16 mouse cellular contexts compared by ENCODE assay signal in the genomic region with DNA sequence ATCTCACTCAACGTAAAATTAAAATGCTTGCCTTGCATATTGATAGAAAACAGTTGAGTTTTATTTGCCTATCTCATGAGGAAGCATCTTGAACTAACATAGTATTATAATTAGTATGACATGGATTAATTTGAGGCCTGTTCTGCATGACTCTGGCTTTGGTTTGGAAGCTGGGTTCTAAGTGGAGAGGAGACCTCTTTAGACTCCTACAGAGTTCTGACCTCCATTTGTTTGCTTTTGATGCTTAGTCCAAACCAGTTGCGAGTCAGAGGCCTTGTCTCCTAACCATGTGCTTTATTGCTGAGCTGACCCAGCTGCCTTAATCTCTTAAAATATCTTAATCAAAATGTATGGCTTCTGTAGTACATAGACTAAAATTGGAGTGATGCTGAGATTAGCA.
"Had no signal": no experiment of that assay in that cellular context is flagged by ENCODE, and none has a peak within 500 bp of the region (broad histone marks: within the 10 kb centered on the region; RNA-seq: fewer than 3 reads in every experiment).

No protein-coding gene starts in this region.

- ATAC-seq: lung, postnatal 0 days; midbrain, embryonic 13.5 days; midbrain, embryonic 15.5 days had no signal

- DNase-seq: lung, postnatal 14 days; lung, postnatal 36 days; right cerebral cortex, postnatal 14 days; thymus, adult 2 months; thymus, postnatal 25 days; thymus, postnatal 4 days had no signal

- H3K27me3 ChIP-seq: lung, embryonic 15.5 days; megakaryocyte, embryonic 14.5 days; midbrain, embryonic 13.5 days; midbrain, embryonic 15.5 days; neural tube, embryonic 12.5 days; stomach, embryonic 15.5 days had no signal

- H3K36me3 ChIP-seq: midbrain, embryonic 15.5 days; stomach, embryonic 15.5 days had no signal

- H3K4me2 ChIP-seq: lung, embryonic 15.5 days; midbrain, embryonic 11.5 days; midbrain, embryonic 13.5 days; midbrain, embryonic 15.5 days; neural tube, embryonic 12.5 days; stomach, embryonic 15.5 days had no signal

- H3K4me3 ChIP-seq: lung, embryonic 15.5 days; megakaryocyte, embryonic 14.5 days; midbrain, embryonic 13.5 days; midbrain, embryonic 15.5 days; neural tube, embryonic 12.5 days; stomach, embryonic 15.5 days had no signal

- H3K4me1 ChIP-seq: midbrain, embryonic 13.5 days; midbrain, embryonic 15.5 days; neural tube, embryonic 12.5 days had no signal

- H3K9me3 ChIP-seq: lung, embryonic 15.5 days; megakaryocyte, embryonic 14.5 days; midbrain, embryonic 13.5 days; midbrain, embryonic 15.5 days; neural tube, embryonic 12.5 days; stomach, embryonic 15.5 days had no signal

- H3K27ac ChIP-seq: lung, embryonic 15.5 days; macrophage; midbrain, embryonic 13.5 days; midbrain, embryonic 15.5 days; neural tube, embryonic 12.5 days; stomach, embryonic 15.5 days; stomach, postnatal 0 days had no signal

- H3K9ac ChIP-seq: lung, embryonic 15.5 days; midbrain, embryonic 13.5 days; midbrain, embryonic 15.5 days; neural tube, embryonic 12.5 days; stomach, embryonic 15.5 days had no signal
